9 mouse cellular contexts compared by ENCODE assay signal in genomic region chr15:3987981-3988380, GRCm38 (mm10). TPM values are rescaled to one million over a fixed set of nuclear protein-coding genes. Genes with fewer than 3 reads are reported as not detected.
DNase-seq lines count a peak whose midpoint lies in the region; ATAC-seq lines count a peak whose summit lies in the region.
"Had no signal": no experiment of that assay in that cellular context is flagged by ENCODE, and none has a peak within 500 bp of the region (broad histone marks: within the 10 kb centered on the region; RNA-seq: fewer than 3 reads in every experiment).

No protein-coding gene starts in this region.

- no peak overlapping the region for H3K4me3 ChIP-seq in forebrain, embryonic 13.5 days
- no peak overlapping the region for H3K4me3 ChIP-seq in forebrain, embryonic 12.5 days (replicated peaks)
- H3K4me3 ChIP-seq in liver, embryonic 11.5 days (ENCODE audit: low read depth, low read length): no peak overlapping the region
- H3K4me3 ChIP-seq: midbrain, embryonic 12.5 days had no signal

- H3K4me2 ChIP-seq in forebrain, embryonic 13.5 days: no peak overlapping the region
- H3K4me2 ChIP-seq in forebrain, embryonic 12.5 days: no peak overlapping the region
- no peak overlapping the region for H3K4me2 ChIP-seq in liver, embryonic 11.5 days
- H3K4me2 ChIP-seq: midbrain, embryonic 12.5 days had no signal

- peaks cover 67% of the 10 kb centered on the region for H3K36me3 ChIP-seq in forebrain, embryonic 13.5 days (ENCODE audit: poor library complexity, severe bottlenecking)
- H3K36me3 ChIP-seq in forebrain, embryonic 12.5 days (replicated peaks): peaks cover 63% of the 10 kb centered on the region
- peaks cover 18% of the 10 kb centered on the region; the same call in 1 of the 2 replicates for H3K36me3 ChIP-seq in liver, embryonic 11.5 days (ENCODE audit: control insufficient read depth, insufficient read depth, low read length)

- no peaks in the 10 kb centered on the region for H3K4me1 ChIP-seq in forebrain, embryonic 13.5 days
- no peaks in the 10 kb centered on the region for H3K4me1 ChIP-seq in forebrain, embryonic 12.5 days
- no peaks in the 10 kb centered on the region for H3K4me1 ChIP-seq in liver, embryonic 11.5 days (replicated peaks; ENCODE audit: control insufficient read depth, insufficient read depth, low read length)
- H3K4me1 ChIP-seq: midbrain, embryonic 12.5 days had no signal

- no peaks in the 10 kb centered on the region for H3K9me3 ChIP-seq in forebrain, embryonic 13.5 days (replicated peaks)
- no peaks in the 10 kb centered on the region for H3K9me3 ChIP-seq in forebrain, embryonic 12.5 days
- no peaks in the 10 kb centered on the region for H3K9me3 ChIP-seq in liver, embryonic 11.5 days (ENCODE audit: control insufficient read depth, low read length)
- H3K9me3 ChIP-seq: midbrain, embryonic 12.5 days had no signal

- 68% methylated on average over 2 of the region's 2 CpGs for WGBS in forebrain, embryonic 13.5 days
- 69% methylated on average over 2 of the region's 2 CpGs for WGBS in forebrain, embryonic 12.5 days
- WGBS in liver, embryonic 11.5 days: 51% methylated on average over 2 of the region's 2 CpGs

- peak; percentile 40 for DNase-seq in liver
- DNase-seq in liver, embryonic 11.5 days (ENCODE audit: low spot score): no peak
- peak; percentile 26 for DNase-seq in brain, adult 2 months (ENCODE audit: low read depth, low spot score)
- DNase-seq in induced T-regulatory cell, adult 2 months (ENCODE audit: low read depth): peak; percentile 76
- DNase-seq in natural killer cell, adult 2 months (ENCODE audit: low spot score in 2 of 2): peak; percentile 21 to 58
- DNase-seq in right cerebral cortex, postnatal 25 days: no peak

- H3K27me3 ChIP-seq in forebrain, embryonic 13.5 days: no peaks in the 10 kb centered on the region
- no peaks in the 10 kb centered on the region for H3K27me3 ChIP-seq in forebrain, embryonic 12.5 days
- H3K27me3 ChIP-seq in liver, embryonic 11.5 days (replicated peaks; ENCODE audit: control insufficient read depth, insufficient read depth, low read length): no peaks in the 10 kb centered on the region
- H3K27me3 ChIP-seq: midbrain, embryonic 12.5 days had no signal

- no peak overlapping the region for H3K9ac ChIP-seq in forebrain, embryonic 13.5 days
- H3K9ac ChIP-seq in forebrain, embryonic 12.5 days: no peak overlapping the region
- no peak overlapping the region for H3K9ac ChIP-seq in liver, embryonic 11.5 days (ENCODE audit: low read depth, low read length)
- H3K9ac ChIP-seq: midbrain, embryonic 12.5 days had no signal

- H3K27ac ChIP-seq in forebrain, embryonic 13.5 days: no peak overlapping the region
- no peak overlapping the region for H3K27ac ChIP-seq in forebrain, embryonic 12.5 days
- no peak overlapping the region for H3K27ac ChIP-seq in liver, embryonic 11.5 days (ENCODE audit: low read depth, low read length)
- H3K27ac ChIP-seq: midbrain, embryonic 12.5 days had no signal

- ATAC-seq in forebrain, embryonic 13.5 days: peak; percentile 59; the same call in 1 of the 2 replicates
- no peak for ATAC-seq in forebrain, embryonic 12.5 days (ENCODE audit: low FRiP score)
- no peak for ATAC-seq in liver, embryonic 11.5 days (replicated peaks; ENCODE audit: low FRiP score)

RNA-seq across cellular contexts. Expression of gene AW549877, which starts 7.6 kb away (rescaled TPM):
- 36.6 and 40.4 TPM in 2 replicates for polyA plus RNA-seq in forebrain, embryonic 13.5 days (2015; fragmentation: Nextera tagmentation; extraction: Ambion mirVana)
- 57.0 and 62.5 TPM in 2 replicates for polyA plus RNA-seq in forebrain, embryonic 12.5 days (2016; fragmentation: Nextera tagmentation; extraction: Ambion mirVana)
- polyA plus RNA-seq in liver, embryonic 11.5 days (2014; fragmentation: Nextera tagmentation; extraction: Ambion mirVana): 20.8 and 21.6 TPM in 2 replicates

RNA-seq across cellular contexts. Expression of gene Fbxo4, which starts 8.6 kb away (rescaled TPM):
- 6.5 and 6.9 TPM in 2 replicates for polyA plus RNA-seq in forebrain, embryonic 13.5 days (2015; fragmentation: Nextera tagmentation; extraction: Ambion mirVana)
- polyA plus RNA-seq in forebrain, embryonic 12.5 days (2016; fragmentation: Nextera tagmentation; extraction: Ambion mirVana): 4.9 and 7.4 TPM in 2 replicates
- 3.9 and 5.1 TPM in 2 replicates for polyA plus RNA-seq in liver, embryonic 11.5 days (2014; fragmentation: Nextera tagmentation; extraction: Ambion mirVana)

RNA-seq across cellular contexts. Expression of gene Oxct1, which starts 38.2 kb away (rescaled TPM):
- polyA plus RNA-seq in forebrain, embryonic 13.5 days (2015; fragmentation: Nextera tagmentation; extraction: Ambion mirVana): 231 and 249 TPM in 2 replicates
- polyA plus RNA-seq in forebrain, embryonic 12.5 days (2016; fragmentation: Nextera tagmentation; extraction: Ambion mirVana): 225 and 233 TPM in 2 replicates
- polyA plus RNA-seq in liver, embryonic 11.5 days (2014; fragmentation: Nextera tagmentation; extraction: Ambion mirVana): 64.8 and 67.8 TPM in 2 replicates

Comparison
In these comparisons a context has a peak if more than half of its experiments do, and no peak if none do; other contexts are left out.
1. DNase-seq: peak in liver (single experiment), brain, adult 2 months (single experiment), induced T-regulatory cell, adult 2 months (single experiment) and natural killer cell, adult 2 months (2 of 2); none in liver, embryonic 11.5 days (single experiment) and right cerebral cortex, postnatal 25 days (single experiment).